Mouse (Mus musculus) adrenal gland, postnatal 25 days (tissue): Measurements from ENCODE around the gene Nova2. TPM values are rescaled to one million over a fixed set of nuclear protein-coding genes. Genes with fewer than 3 reads are reported as not detected.
A peak's percentile ranks its signal among the peaks of the same experiment; 100 is the strongest.

ENCODE experiments used
- DNase-seq: peaks from one replicate; pipeline ENCODE4 v3.0.0; 2021; ENCODE audit warnings: mixed read lengths
- total RNA-seq: library from RNA; stranded (reverse); gene quantifications from 2 replicates; pipeline ENCODE4 v1.2.3, GENCODE M21; 2021

Nova2 gene
- total RNA-seq, 1 experiment from 2014 or later: 6.2 TPM

DNA sequence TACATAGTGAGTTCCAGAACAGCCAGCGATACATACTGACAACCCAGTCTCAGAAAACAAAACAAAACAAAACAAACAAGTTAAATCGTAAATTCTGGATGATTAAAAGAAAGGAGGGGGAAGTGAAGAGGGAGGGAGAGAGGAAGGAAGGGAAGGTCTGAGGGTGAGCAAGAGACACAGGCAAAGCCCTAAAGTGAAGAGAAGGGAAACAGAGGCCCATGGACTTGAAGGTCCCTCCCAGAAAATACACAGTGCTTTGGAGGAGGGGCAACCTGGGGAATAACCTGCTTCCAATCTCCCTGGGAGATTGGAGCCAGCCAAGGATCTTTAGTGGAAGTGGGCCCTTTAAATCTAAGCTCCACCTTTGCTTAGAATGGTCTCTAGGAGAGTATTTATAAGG lies 61.4 kb downstream of the Nova2 start, which contains the start of gene Nanos2:
Gene Nanos2, plus strand, starts transcription at position 301 of the 400 bp plus-strand sequence.
- DNase-seq: no peak

DNA sequence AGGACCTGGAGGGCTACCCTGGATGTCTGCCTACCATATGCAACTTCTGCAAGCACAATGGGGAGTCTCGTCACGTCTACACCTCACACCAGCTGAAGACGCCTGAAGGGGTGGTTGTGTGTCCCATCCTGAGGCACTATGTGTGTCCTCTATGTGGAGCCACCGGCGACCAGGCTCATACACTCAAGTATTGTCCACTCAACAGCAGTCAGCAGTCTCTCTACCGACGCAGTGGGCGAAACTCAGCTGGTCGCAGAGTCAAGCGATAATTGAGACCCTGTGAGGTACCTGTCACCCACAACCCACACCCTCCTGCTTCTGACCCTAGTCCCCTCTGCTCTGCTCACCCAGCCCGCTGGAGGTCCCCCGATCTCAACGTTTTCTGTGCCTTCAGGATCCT lies 62.1 kb downstream of the Nova2 start:
- no peak for DNase-seq

DNA sequence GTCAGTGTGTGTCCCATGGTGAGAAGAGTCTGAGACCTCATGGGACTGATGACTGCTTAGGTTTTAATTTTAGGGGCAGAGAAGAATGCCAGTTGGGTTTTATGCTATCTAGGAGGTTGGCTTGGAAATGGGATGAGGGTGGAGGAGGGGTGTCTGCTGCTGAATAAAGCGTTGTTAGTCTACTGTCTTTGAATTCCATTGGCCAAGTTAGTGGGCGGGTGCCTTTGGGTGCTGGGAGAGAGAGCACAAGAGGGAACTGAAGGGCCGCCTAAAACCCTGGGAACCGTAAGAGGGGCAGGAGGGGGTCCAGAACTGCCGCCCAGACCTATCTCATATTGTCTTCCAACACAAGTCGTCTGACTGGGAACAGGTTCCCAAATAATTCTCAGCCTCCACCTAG lies 63.1 kb downstream of the Nova2 start:
- DNase-seq: no peak

DNA sequence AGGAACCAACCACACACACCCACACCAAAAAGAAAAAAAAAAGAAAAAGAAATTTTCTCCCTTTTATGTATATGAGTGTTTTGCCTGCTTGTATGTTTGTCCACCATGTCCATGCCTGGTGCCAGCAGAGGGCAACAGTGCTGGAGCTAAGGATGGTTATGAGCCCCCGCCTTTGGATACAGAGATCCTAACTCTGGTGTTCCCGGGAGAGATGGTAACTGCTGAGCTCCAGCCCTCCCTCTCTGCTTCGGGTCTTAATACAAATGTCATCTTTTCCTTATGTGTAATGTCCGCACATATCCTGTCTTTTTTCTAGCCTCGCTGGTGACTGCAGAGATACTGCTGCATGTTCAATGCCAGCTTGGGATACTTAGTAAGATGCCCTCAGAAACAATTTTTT lies 64.3 kb downstream of the Nova2 start:
- DNase-seq: no peak

DNA sequence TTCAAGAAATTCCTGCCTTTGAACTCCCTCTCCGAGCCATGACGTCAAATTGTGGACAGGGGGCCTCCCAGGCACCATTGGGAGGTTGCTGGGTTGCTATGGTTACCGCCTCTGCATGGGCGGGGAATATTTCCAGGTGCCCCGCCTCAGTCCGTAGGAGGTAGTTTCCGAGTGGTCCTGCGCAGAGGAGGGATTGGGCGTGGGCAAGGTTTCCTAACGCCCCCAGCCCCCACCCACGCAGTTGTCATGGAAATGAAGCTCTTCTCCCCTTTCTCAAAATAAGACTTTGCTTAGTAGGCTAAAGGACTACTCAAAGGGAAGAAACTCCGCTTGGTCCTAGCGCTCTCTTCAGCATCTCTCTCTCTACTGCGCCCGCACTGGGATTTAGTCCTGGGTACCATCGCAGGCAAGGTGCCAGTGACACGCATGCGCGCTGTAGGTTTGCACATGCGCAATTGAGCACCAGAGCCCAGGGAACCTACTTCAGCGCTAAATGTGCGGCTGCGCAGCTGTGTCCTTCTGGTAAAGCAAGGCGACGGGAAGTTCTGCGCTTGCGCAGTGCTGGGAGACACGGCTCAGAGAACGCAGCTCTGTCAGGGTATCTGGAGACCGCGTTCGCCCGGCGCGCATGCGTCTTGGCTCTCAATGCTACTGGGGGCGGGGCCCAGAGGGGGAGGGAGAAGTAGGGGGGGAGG lies 65.1 kb downstream of the Nova2 start, which contains the start of gene Mypop:
Gene Mypop, plus strand, starts transcription at position 645 of the 695 bp plus-strand sequence.
- DNase-seq: peak; percentile 100

DNA sequence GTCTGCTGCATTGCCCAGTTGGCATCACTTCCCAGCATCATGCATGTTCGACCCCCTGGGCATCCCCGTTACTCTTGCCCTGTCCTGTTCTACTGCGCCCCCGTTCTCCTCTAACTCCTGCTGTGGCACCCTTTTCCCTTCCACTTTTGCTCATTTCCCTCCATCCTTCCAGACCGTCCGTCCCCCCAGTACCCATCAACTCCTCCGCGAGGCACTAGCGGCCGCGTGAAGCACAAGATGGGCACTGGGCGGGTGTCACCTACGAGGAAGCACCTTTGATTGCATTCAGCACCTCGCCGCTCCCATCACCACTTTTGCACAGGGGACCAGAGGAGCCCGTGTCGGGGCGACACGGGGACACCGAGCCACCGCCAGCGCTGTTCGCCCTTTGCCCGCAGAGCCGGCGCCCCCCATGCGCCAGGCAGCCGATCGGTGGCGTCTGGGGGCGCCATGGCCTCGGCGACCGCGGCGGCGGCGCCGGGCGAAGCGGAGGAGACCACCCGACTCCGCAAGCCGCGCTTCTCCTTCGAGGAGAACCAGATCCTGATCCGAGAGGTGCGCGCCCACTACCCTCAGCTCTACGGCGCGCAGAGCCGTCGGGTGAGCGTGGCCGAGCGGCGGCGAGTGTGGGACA lies 66.1 kb downstream of the Nova2 start:
- no peak for DNase-seq

DNA sequence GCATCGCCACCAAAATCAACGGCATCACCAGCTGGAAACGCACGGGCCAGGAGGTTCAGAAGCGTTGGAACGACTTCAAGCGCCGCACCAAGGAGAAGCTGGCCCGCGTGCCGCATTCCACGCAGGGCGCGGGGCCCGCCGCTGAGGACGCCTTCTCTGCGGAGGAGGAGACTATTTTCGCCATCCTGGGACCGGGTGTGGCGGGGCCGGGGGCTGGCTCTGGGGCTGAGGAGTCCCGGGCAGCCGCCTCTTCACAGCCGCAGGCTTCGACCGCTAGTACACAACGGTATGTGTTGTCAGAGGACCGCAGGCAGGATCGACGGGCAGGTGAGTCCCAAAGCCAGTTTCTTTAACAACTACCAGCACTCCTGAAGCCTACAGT lies 66.6 kb downstream of the Nova2 start:
- DNase-seq: peak; percentile 45

DNA sequence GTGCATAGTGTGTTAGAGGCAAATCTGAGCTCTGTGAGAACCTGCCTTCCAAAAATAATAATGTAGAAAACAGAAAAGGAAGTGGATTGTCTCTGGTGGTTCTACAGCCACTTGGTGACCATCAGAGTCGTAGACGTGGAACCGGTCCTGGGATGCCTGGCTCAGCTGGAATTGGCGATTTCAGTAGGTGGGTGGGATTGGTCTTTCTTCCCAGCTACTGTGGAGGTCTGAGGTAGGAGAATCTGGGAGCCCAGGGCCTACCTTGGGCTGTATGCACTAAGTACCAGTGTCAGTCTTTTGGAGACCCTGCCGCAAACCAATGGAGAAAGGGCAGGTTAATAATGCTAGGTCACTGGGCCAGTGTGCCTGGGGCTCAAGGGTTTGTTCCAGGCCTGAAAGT lies 67.3 kb downstream of the Nova2 start:
- no peak for DNase-seq

DNA sequence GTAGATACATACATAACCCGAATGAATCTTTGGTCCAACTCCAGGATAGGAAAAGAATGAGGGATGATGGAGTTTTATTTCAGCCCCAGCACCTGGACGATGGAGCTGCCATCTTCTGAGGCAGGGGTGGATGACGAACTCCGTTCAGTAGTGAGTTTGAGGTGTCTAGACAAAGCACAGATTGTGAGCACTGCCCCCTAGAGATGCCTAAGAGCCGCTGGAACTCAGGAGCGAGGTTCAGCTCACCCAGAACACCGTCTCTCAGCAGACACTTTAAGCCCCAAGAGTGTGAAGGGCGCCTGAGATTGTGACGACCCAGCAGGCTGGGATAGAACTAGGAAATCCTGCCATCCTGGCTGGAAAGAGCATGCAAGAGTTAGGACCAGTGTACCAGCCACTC lies 73.1 kb downstream of the Nova2 start:
- DNase-seq: no peak

DNA sequence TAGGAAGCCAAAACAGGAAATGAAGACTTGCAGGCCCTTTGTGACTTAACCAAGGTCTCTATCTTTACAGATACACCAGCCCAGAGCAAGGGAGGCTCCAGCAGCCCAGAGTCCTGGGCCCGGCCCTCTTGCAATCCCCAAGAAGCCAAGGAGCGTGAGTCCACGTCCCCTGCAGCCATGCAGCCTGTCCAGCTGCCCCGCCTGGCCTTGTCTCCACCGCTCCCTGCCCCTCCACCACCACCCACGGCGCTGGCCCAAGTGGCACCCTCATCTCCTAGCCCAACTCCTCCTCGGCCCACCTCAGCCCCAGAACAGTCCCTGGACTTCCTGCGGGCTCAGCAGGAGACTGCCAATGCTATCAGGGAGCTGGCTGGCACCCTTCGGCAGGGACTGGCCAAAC lies 74.7 kb downstream of the Nova2 start:
- DNase-seq: no peak

DNA sequence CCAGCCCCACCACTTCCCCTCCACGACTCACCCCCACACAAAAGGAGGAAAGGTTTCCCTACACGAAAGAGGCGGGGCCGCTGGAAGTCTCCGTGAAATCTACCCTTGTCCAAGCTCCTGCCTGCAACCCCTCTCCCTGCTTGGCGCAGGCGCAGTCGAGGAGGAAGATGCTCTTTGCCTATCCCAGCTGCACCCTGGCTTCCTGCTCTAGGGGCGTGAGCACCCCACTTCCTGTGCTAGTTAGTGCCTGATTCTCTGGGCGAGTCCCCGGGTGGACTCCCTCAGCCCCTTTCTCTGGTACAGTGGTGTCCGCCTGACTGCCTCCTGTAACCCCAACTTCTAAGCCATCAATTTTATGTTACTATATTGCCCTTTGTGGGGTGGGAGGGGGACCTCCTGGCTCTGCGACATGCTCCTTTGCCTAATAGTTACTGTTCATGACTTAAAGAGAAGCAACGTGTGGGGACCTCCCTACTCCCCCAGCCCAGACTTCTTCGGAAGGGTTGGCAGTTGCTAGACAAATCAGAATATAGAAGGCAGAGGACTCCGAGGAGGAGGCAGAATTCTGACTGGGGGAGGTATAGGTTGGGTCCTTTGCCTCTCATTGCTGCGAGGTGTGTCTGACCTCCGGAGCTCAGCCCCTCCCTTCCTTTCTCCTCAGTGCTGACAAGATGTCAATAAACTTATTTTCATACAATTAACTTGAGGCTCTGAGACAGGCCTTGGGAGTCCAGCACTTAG lies 75.5 kb downstream of the Nova2 start:
- peak; percentile 64 for DNase-seq

DNA sequence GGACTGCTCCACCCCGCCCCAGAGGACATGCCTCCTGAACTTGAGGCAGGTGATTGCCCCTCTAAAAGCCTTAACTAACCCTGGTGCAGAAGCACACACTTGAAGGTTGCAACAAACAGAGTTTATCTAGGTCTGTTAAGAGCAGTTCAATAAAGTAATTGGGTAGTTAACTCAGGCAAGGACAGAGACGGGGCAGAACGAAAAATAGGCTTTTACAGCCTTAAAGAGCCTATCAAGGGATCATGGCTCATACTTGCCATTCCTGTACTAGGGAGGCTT lies 76.1 kb downstream of the Nova2 start:
- no peak for DNase-seq

DNA sequence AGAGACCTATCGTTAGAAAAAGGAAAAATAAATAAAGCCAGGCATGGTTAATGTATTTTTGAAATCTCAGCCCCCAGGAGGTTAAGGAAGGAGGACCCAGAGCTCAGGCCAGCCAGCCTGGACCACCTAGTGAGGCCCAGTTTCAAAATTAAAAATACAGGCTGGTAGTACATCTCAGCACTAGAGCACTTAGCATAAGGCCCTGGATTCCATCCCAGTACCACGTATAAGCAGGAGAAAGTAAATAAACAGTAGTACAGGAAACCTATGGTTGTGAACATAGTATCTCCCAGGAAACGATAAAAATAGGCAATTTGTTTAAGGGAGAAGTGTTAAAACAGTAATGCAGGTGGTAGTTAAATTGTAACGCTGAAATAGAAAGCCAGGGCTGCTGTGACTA lies 76.4 kb downstream of the Nova2 start:
- DNase-seq: no peak

DNA sequence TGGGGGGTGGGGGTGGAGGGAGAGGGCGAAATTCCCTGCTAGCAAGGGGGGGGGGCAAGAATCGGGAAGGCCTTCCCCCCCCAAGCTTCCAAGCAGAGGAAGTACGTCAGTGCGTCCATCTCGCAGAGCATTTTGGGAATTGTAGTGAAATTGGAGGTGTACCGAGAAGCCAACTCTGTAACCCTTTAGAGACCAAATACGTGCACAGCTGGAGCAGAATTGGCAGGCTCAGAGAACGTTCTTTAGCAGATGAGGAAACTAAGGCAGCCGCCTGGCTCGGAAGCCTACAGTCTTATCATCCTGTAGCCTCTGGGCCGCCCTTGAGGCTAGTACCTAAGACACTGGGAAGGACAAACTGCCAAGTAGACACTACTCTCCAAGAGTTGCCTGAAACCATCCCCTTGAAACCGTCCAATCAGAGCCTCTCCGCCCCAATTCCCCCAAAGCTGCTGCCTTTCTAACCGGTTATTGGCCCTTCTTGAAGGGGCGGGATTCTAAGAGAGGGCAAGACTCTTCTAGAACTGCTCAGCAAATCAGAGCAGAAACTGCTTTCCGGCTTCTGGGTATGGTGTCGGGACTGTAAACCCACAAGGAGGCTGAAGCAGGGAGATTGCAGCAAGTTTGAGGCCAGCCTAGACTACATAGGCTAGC lies 77.3 kb downstream of the Nova2 start:
- peak; percentile 53 for DNase-seq

DNA sequence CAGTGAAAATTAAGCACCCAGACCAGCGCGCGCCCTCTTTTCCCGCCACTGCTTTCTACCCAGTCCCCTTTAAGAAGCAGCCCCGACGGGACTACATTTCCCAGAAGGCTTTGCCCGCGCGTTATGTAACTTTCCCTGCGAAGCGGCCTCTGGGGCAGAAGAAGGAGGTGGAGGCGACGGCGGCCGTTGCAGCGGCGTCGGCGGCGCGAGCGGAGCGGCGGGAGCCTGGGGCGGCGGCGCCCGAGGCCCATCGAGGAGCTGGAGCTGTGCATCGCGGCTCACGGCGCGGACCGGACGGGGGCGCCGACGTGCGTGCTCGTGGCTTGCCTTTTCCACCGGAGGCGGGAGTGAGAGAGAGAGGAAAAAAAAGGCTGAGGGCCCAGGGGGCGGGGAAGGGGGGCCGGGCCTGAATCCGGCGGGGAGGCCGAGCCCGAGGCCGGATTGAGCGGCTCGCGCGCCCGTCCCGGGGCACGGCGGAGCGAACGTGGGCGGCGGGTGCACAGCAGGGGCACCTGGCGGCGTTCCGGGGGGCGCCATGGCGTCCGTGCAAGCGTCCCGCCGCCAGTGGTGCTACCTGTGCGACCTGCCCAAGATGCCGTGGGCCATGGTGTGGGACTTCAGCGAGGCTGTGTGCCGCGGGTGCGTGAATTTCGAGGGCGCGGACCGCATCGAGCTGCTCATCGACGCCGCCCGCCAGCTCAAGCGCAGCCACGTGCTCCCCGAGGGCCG lies 78.4 kb downstream of the Nova2 start, which contains the start of gene Irf2bp1:
Gene Irf2bp1, plus strand, starts transcription at position 143 of the 729 bp plus-strand sequence.
- DNase-seq: peak; percentile 89

DNA sequence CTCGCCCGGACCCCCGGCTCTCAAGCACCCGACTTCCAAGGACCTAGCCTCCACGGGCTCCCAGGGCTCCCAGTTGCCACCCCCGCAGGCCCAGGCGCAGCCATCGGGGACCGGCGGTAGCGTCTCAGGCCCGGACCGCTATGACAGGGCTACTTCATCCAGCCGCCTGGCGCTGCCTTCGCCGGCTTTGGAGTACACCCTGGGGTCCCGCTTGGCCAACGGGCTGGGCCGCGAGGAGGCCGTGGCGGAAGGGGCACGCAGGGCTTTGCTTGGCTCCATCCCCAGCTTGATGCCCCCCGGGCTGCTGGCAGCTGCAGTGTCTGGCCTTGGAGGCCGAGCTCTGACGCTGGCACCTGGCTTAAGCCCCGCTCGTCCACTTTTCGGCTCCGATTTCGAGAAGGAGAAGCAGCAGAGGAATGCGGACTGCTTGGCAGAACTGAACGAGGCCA lies 79.0 kb downstream of the Nova2 start:
- DNase-seq: peak; percentile 49

DNA sequence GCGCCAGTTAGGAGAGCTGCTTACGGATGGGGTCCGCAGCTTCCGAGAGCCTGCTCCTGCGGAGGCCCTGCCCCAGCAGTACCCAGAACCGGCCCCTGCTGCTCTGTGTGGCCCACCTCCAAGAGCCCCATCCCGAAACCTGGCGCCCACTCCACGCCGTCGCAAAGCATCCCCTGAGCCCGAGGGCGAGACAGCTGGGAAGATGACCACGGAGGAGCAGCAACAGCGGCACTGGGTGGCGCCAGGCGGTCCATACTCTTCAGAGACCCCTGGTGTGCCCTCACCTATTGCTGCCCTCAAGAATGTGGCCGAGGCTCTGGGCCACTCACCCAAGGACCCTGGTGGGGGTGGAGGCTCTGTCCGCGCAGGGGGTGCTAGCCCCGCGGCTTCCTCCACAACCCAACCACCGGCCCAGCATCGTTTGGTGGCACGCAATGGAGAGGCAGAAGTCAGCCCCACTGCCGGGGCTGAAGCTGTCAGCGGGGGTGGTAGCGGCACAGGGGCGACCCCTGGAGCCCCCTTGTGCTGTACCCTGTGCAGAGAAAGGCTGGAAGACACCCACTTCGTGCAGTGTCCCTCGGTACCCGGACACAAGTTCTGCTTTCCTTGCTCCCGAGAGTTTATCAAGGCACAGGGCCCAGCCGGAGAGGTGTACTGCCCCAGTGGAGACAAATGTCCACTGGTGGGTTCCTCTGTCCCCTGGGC lies 79.9 kb downstream of the Nova2 start:
- no peak for DNase-seq

DNA sequence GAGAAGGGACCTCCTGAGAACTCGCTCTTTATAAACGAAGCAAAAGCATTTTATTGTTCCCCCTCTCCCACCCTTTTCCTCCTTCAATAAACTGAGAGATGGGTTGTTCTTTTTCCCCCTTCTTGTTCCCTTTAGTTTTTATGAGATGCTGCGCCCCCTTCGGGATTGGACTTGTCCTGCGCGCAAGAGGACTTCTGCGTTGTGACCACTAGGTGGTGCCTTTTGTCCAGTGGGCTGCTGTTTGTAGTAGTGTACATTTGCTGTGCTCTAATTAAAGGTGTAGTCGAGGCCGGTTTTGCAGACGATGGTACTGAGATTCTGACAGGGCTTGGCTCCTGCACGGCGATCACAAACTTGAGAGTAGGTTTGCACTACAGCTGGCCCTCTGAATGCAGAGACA lies 80.8 kb downstream of the Nova2 start:
- peak; percentile 73 for DNase-seq

DNA sequence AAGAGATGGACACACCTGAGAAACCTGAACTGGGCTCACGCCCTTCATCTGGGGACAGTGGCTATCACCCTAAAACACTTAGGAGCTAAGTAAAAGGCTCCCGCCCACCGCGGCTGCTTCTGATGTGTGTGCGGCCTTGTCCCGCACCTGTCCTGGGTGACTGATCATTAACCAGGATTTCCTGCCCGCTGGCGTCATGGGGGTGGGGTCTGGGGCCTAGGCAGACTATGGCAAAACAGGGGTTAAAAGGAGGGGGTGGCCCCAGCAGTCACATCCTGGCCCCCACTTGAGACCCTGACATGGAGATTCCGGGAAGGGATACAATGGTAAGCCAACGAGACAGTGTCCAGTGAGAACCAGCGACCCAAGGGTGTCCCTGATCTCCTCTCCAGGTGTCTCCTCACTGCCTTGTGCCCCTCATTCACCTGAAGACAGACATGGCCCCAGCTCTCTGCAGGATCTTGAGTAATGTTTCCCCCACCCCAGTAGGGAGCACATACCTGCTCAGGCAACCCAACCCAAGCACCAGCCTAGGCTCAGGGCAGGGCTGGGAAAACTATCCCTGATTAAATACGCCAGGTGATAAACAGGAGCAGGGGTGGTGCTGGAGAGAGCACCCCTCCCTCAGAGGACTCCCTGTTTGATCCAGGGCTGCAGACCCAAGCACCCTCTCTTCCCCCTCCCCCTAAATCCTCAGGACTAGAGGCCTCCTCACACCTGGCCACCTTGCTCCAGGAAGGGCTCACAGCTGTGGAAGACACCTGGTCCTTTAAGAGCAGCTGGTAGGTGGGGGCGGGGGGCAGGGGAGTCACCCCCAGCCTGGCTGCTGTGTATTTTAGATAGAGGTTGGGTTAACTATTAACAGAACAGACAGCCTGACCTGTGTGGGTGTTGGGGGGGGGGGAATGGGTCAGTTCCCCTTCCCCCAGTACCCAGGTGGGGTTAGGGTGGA lies 81.6 kb downstream of the Nova2 start:
- no peak for DNase-seq

DNA sequence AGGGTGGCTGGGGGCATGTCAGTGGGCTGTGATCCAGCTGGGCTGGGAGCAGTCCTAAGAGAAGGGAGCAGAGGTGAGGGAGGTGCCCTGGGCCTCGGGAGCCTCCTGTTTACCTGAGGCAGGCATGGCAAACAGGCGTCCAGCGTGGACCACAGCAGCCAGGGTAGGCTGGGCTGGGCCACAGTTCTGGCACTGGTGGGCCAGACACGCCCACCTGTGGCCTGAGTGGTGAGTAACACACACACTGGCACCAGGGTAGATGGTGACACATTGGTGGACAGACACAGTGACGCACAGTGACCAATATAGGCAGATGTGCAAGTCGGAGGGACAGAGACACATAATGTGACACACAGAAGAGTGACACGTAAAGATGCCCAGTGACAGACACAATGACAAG lies 84.9 kb downstream of the Nova2 start:
- no peak for DNase-seq
